Mouse (Mus musculus) left cerebral cortex, adult 9 months (tissue): ENCODE measurements around the gene Mapk8.

ENCODE experiments used
- DNase-seq, 2 experiments: peaks; one replicate each; pipeline ENCODE4 v3.0.0; 2022; ENCODE audit warnings: low spot score in 2 of 2

Gene Mapk8

GRCm38 (mm10) chr14:33348146-33348545, 98.8 kb downstream of the Mapk8 start:
- no peak for DNase-seq

GRCm38 (mm10) chr14:33347738-33348137, 99.2 kb downstream of the Mapk8 start:
- no peak for DNase-seq

- DNase-seq: no peak
These were observed 100.4 kb downstream of the Mapk8 start for GRCm38 (mm10) chr14:33346546-33346945.

GRCm38 (mm10) chr14:33343131-33343725, 103.7 kb downstream of the Mapk8 start:
- DNase-seq: no peak

GRCm38 (mm10) chr14:33338684-33339083, 108.3 kb downstream of the Mapk8 start:
- DNase-seq: no peak

- no peak for DNase-seq
These were observed 111.2 kb downstream of the Mapk8 start for GRCm38 (mm10) chr14:33335733-33336132.

GRCm38 (mm10) chr14:33334402-33334801, 112.6 kb downstream of the Mapk8 start:
- DNase-seq: no peak

GRCm38 (mm10) chr14:33333833-33334232, 113.1 kb downstream of the Mapk8 start:
- DNase-seq: no peak

GRCm38 (mm10) chr14:33331627-33332026, 115.3 kb downstream of the Mapk8 start:
- no peak for DNase-seq

- no peak for DNase-seq
These were observed 116.0 kb downstream of the Mapk8 start for GRCm38 (mm10) chr14:33330986-33331385.

- DNase-seq: no peak
These were observed 117.6 kb downstream of the Mapk8 start for GRCm38 (mm10) chr14:33329297-33329805.

- DNase-seq: peak; percentile 23 to 33
These were observed 118.6 kb downstream of the Mapk8 start for GRCm38 (mm10) chr14:33328369-33328768.
